Mouse (Mus musculus) liver, embryonic 14.5 days (tissue): ENCODE measurements around the gene Olfr1264.

Source experiments
- CTCF ChIP-seq: IDR thresholded peaks from 2 replicates; pipeline ENCODE4 v1.5.1; 2016; ENCODE audit warnings: antibody characterized with exemption, low read depth, control low read depth
- EP300 ChIP-seq: IDR thresholded peaks from 2 replicates; pipeline ENCODE4 v1.6.1; 2016; ENCODE audit warnings: antibody characterized with exemption, low read depth

DNA sequence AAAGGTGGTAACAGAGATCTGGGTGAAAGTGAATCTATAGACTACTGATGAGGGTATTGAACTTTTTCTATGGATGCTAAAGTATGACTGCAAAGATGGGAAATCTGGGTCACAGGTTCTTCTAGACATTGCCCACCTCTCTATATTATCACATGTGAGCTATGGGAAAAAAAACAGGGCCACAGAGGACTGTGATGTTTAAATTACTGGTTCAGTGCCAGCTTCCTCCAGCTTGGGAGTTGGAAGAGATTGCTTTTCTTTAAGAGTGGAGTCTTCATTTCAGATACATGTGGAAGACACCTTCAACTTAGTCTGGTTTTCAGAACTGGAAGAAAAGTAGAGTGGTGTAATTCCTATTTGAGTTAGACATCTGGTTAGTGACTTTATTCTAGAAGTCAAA is 9.7 kb upstream of the Olfr1264 start, which contains the start of gene Olfr1265:
- no peak for TF ChIP-seq EP300
- TF ChIP-seq CTCF: no peak
